Mouse (Mus musculus) heart, postnatal 14 days (tissue): ENCODE results near the gene Vwa8. TPM values are rescaled to one million over a fixed set of nuclear protein-coding genes. Genes with fewer than 3 reads are reported as not detected.
A peak's percentile ranks its signal among the peaks of the same experiment; 100 is the strongest.

Experiments used
- DNase-seq, 2 experiments: peaks; one replicate each; pipeline ENCODE4 v3.0.0; 2021 to 2022
- intact Hi-C: fragments of 180-260 bp; cut with DNase I; formaldehyde crosslinking; loops from one replicate; pipeline ENCODE4 v1.15.1; 2025
- total RNA-seq, 2 experiments: library from RNA; stranded (reverse); gene quantifications; 2 replicates each; pipeline ENCODE4 v1.2.3; 2021

Vwa8 gene
- total RNA-seq, 2 experiments from 2014 or later, result 171 to 181 TPM

- intact Hi-C loops, result no loop called here
- no peak for DNase-seq
Measured at GRCm38 (mm10) chr14:79049544-79049943, 200.7 kb downstream of the Vwa8 start.

DNA sequence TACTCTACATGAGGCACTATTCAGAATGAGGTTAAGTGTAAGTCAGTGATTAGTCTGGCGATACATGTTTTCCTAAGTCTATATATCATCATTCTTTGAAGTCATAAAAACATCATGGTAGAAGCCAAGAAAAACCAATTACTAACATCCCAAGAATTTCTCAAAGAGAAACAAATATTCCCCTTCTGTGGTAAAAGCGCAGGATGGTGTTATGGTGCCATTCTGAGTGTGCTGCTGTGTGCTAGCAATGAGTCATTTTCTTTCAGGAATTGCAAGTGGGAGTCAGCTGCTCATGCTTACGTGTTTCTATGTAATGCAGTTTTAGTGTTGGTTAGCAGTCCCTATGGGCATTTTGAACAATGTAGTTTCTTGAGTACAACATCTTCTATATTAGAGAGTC lies 216.8 kb downstream of the Vwa8 start:
- no peak for DNase-seq
- intact Hi-C loops, result no loop called here

- no peak for DNase-seq
- intact Hi-C loops, result no loop called here
Measured at GRCm38 (mm10) chr14:79069515-79069914, 220.7 kb downstream of the Vwa8 start.

DNA sequence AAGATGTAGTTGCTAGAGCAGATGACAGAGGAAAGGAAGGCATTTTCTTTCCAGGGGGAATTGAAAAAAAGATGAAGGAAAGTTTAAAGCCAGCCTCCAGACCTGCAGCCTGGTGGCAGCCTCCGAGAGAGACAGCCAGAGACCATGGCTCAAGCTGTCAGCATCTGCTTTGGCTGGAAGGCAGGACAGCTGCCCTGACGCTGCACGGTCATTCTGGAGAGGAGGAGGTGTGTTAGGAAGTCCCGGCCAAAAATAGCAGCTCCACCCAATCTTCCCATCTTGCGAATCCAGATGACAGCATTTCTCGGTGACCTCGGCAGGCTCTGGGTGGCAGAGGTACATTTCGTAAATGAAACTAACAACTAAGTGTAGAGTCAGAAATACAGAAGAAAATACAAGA lies 225.9 kb downstream of the Vwa8 start:
- peak; percentile 42 to 45 for DNase-seq
- intact Hi-C loops, result no loop called here

GRCm38 (mm10) chr14:79076560-79077300 lies 227.9 kb downstream of the Vwa8 start:
- intact Hi-C loops, result no loop called here
- DNase-seq, result peak; percentile 30 to 33

- intact Hi-C loops, result no loop called here
- no peak for DNase-seq
Measured at GRCm38 (mm10) chr14:79083573-79083972, 234.7 kb downstream of the Vwa8 start.

DNA sequence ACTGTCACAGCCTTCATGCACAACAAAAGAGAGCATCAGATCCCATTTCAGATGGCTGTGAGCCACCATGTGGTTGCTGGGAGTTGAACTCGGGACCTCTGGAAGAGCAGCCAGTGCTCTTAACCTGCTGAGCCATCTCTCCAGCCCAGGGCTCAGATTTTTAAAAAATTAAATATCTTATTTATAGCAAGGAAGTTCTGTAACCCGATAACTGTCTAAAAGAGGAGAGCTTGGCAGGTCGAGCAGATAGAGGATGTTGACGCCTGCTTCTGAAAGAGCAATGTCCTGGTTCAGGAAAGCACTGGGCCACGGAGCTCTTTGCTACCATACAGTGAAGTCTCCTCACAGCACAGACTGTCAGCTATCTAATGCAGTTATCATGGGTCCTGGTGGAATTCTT lies 237.2 kb downstream of the Vwa8 start:
- intact Hi-C loops, result no loop called here
- no peak for DNase-seq

- DNase-seq, result peak; percentile 34 to 53
- intact Hi-C loops, result no loop called here
Measured at GRCm38 (mm10) chr14:79089464-79089863, 240.6 kb downstream of the Vwa8 start.

GRCm38 (mm10) chr14:79097181-79097580 lies 248.3 kb downstream of the Vwa8 start:
- intact Hi-C loops, result no loop called here
- no peak for DNase-seq

GRCm38 (mm10) chr14:79106655-79107515 lies 258.0 kb downstream of the Vwa8 start:
- peak; percentile 80 to 83 for DNase-seq
- intact Hi-C loops, result loop anchor here (1.0 to 10.0 kb wide), 2 partner anchors 252 to 439 kb away; no protein-coding TSS in a partner anchor

DNA sequence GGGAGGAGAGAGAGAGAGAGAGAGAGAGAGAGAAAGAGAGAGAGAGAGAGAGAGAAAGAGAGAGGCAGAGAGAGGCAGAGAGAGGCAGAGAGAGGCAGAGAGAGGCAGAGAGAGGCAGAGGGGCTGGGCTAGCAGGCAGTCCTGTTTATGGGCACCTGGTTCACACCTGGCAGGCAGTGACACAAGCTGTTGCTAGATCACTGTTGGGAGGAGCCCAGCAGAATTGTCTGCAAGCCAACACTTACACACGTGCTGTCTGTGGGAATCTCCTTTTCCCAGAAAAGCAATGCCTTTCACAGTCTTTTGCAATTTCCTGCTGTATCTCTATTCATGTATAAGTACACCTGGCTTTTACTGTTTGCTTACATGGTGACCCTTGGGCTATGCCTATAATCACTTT lies 260.5 kb downstream of the Vwa8 start:
- intact Hi-C loops, result loop anchor here (10.0 kb wide), 1 partner anchor 255 kb away; no protein-coding TSS in a partner anchor
- DNase-seq, result no peak

- intact Hi-C loops, result no loop called here
- no peak for DNase-seq
Measured at GRCm38 (mm10) chr14:79110012-79110411, 261.2 kb downstream of the Vwa8 start.

DNA sequence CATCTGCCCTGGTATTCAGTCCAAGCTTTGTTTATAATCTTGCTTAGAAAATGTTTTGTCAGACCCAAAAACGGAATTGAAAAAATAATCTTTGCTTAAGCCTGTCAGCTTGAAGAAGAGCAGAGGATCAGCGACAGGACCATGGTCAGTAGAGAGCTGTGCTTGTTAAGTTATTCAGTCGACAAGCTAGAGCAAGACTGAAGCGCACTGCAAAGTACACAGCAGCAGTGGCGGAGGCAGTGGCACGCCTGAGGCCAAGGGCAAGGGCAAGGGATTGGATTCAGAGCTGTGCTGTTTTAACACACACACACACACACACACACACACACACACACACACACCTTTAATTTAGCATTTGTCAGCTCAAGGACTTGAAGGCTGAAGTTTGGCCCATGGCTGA lies 263.2 kb downstream of the Vwa8 start:
- intact Hi-C loops, result no loop called here

GRCm38 (mm10) chr14:79114526-79115383 lies 265.9 kb downstream of the Vwa8 start:
- intact Hi-C loops, result no loop called here
- no peak for DNase-seq

More for the DNA sequence above, 263.2 kb downstream of the Vwa8 start:
- DNase-seq, result no peak

GRCm38 (mm10) chr14:79118457-79118856 lies 269.6 kb downstream of the Vwa8 start:
- DNase-seq, result no peak
- intact Hi-C loops, result no loop called here

- intact Hi-C loops, result no loop called here
- peak; percentile 17 to 36 for DNase-seq
Measured at GRCm38 (mm10) chr14:79119354-79119753, 270.5 kb downstream of the Vwa8 start.

GRCm38 (mm10) chr14:79120681-79121080 lies 271.8 kb downstream of the Vwa8 start:
- intact Hi-C loops, result loop anchor here (5.0 to 10.0 kb wide), 2 partner anchors 64 to 107 kb away; no protein-coding TSS in a partner anchor
- DNase-seq, result no peak

GRCm38 (mm10) chr14:79123466-79123865 lies 274.6 kb downstream of the Vwa8 start:
- intact Hi-C loops, result loop anchor here (5.0 to 10.0 kb wide), 2 partner anchors 61 to 104 kb away; no protein-coding TSS in a partner anchor

GRCm38 (mm10) chr14:79124643-79125042 lies 275.8 kb downstream of the Vwa8 start:
- intact Hi-C loops, result loop anchor here (1.0 to 10.0 kb wide), 6 partner anchors 38 to 343 kb away; partner anchors contain the start of gene Rgcc
- peak; percentile 57 to 76 for DNase-seq

More at GRCm38 (mm10) chr14:79123466-79123865, 274.6 kb downstream of the Vwa8 start:
- no peak for DNase-seq

DNA sequence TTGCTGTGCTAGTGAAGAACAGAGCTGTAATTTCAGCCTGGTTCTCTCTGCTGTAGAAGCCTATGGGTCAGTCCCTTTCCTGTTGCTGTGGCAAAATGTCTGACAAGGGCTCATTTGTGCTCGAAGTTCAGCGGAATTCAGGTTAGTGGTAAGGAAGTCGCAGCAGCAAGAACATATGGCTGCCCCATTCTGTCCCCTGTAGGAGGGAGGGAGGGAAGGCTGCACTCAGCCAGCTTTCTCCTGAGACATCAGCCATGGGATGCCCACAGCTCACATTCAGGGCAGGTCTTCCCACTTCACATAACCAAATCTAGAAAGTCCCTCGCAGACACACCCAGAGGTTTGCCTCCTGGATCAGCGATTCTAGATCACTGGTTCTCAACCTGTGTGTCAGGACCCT lies 277.3 kb downstream of the Vwa8 start:
- no peak for DNase-seq
- intact Hi-C loops, result loop anchor here (5.0 to 10.0 kb wide), 3 partner anchors 36 to 341 kb away; no protein-coding TSS in a partner anchor
